26 mouse cellular contexts compared by ENCODE assay signal in the genomic region with DNA sequence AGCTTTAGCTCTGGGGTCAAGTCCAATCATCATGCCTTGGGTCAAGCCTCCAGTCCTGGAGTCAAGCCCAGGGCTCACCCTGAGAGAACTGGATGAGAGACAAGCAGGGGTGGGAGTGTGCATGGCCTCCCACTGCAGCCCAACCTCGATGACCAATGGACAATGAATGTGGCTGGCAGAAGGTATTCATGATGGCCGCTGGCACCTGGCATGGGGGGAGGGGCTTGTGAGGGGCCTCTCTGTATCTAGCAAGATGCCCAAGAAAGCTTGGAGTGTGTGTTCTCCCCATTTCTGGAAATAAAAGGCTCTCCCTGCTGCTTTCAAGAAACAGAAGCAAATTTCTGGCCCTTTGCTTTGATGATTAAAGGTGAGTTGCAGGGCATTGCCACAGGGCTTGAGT. TPM values are rescaled to one million over a fixed set of nuclear protein-coding genes. Genes with fewer than 3 reads are reported as not detected.
A peak's percentile ranks its signal among the peaks of the same experiment; 100 is the strongest.
DNase-seq lines count a peak whose midpoint lies in the region; ATAC-seq and TF ChIP-seq lines count a peak whose summit lies in the region.
"Had no signal": no experiment of that assay in that cellular context is flagged by ENCODE, and none has a peak within 500 bp of the region (broad histone marks: within the 10 kb centered on the region; RNA-seq: fewer than 3 reads in every experiment).

No protein-coding gene starts in this region.

- H3K27me3 ChIP-seq in forebrain, embryonic 15.5 days = no peaks in the 10 kb centered on the region
- no peaks in the 10 kb centered on the region for H3K27me3 ChIP-seq in forebrain, embryonic 14.5 days (replicated peaks; ENCODE audit: control insufficient read depth, insufficient read depth, low read length)
- H3K27me3 ChIP-seq in midbrain, embryonic 15.5 days (replicated peaks) = no peaks in the 10 kb centered on the region
- H3K27me3 ChIP-seq in midbrain, embryonic 10.5 days (ENCODE audit: low read depth, poor library complexity, severe bottlenecking) = no peaks in the 10 kb centered on the region
- H3K27me3 ChIP-seq: embryonic facial prominence, embryonic 13.5 days had no signal

- peaks cover 11% of the 10 kb centered on the region; the same call in 1 of the 2 replicates for H3K4me1 ChIP-seq in forebrain, embryonic 15.5 days
- H3K4me1 ChIP-seq in forebrain, embryonic 14.5 days (ENCODE audit: control insufficient read depth, insufficient read depth, low read length) = 0 out of 2 replicates have a peak, but pooled peaks cover 5% of the 10 kb centered on the region
- H3K4me1 ChIP-seq in midbrain, embryonic 15.5 days = peaks cover 12% of the 10 kb centered on the region
- H3K4me1 ChIP-seq in midbrain, embryonic 10.5 days = no peaks in the 10 kb centered on the region
- H3K4me1 ChIP-seq in cortical plate, adult 2 months (ENCODE audit: control insufficient read depth, insufficient read depth, low read length) = no peaks in the 10 kb centered on the region

- H3K4me2 ChIP-seq in forebrain, embryonic 15.5 days (replicated peaks) = no peak overlapping the region
- H3K4me2 ChIP-seq in forebrain, embryonic 14.5 days (ENCODE audit: low read length) = no peak overlapping the region
- no peak overlapping the region for H3K4me2 ChIP-seq in midbrain, embryonic 15.5 days
- H3K4me2 ChIP-seq: embryonic facial prominence, embryonic 13.5 days; heart, embryonic 11.5 days; hindbrain, embryonic 14.5 days had no signal

- H3K9me3 ChIP-seq in forebrain, embryonic 15.5 days = no peaks in the 10 kb centered on the region
- no peaks in the 10 kb centered on the region for H3K9me3 ChIP-seq in forebrain, embryonic 14.5 days (replicated peaks; ENCODE audit: control insufficient read depth, low read length)
- no peaks in the 10 kb centered on the region for H3K9me3 ChIP-seq in midbrain, embryonic 15.5 days
- H3K9me3 ChIP-seq in midbrain, embryonic 10.5 days (replicated peaks) = no peaks in the 10 kb centered on the region
- H3K9me3 ChIP-seq: embryonic facial prominence, embryonic 10.5 days; embryonic facial prominence, embryonic 13.5 days had no signal

- no peaks in the 10 kb centered on the region for H3K36me3 ChIP-seq in forebrain, embryonic 15.5 days
- H3K36me3 ChIP-seq in forebrain, embryonic 14.5 days (ENCODE audit: control insufficient read depth, insufficient read depth, low read length) = no peaks in the 10 kb centered on the region
- no peaks in the 10 kb centered on the region for H3K36me3 ChIP-seq in midbrain, embryonic 15.5 days (replicated peaks)
- H3K36me3 ChIP-seq in midbrain, embryonic 10.5 days = no peaks in the 10 kb centered on the region
- H3K36me3 ChIP-seq: embryonic facial prominence, embryonic 13.5 days had no signal

- ATAC-seq in forebrain, embryonic 15.5 days (replicated peaks) = no peak
- ATAC-seq in forebrain, embryonic 14.5 days = no peak
- peak; percentile 24; the same call in 1 of the 2 replicates for ATAC-seq in midbrain, embryonic 15.5 days (replicated peaks)
- ATAC-seq: activated CD4-positive, CD25-positive, alpha-beta regulatory T cell, adult 4 months; CD4-positive, CD25-positive, alpha-beta regulatory T cell, adult 4 months; hindbrain, postnatal 0 days; inflammation-experienced regulatory T-cells, adult 6 months had no signal

- DNase-seq in forebrain, embryonic 14.5 days (ENCODE audit: low spot score) = no peak
- no peak for DNase-seq in left cerebral cortex, adult 2 months (ENCODE audit: extremely low spot score in 1 of 2, low spot score in 2 of 2)
- no peak for DNase-seq in left cerebral cortex, adult 18-20 months (ENCODE audit: low spot score in 2 of 2)
- DNase-seq in midbrain, embryonic 10.5 days (ENCODE audit: low spot score) = no peak
- no peak for DNase-seq in gastrocnemius, adult 8-10 months (ENCODE audit: low spot score in 2 of 2)
- DNase-seq: adrenal gland, adult 8-10 months; adrenal gland, postnatal 25 days; cerebellum, adult 11-12 months; cerebellum, adult 8-10 months; embryo, embryonic 11 days; gastrocnemius, postnatal 14 days; heart, adult 11 months had no signal

- no peak for TF ChIP-seq POLR2A in cortical plate, adult 2 months (IDR thresholded peaks at IDR 0.05; ENCODE audit: extremely low read depth, insufficient read depth, low read length)

- WGBS in forebrain, embryonic 15.5 days = 74% methylated on average over 2 of the region's 2 CpGs
- WGBS in forebrain, embryonic 14.5 days = 72% methylated on average over 2 of the region's 2 CpGs
- 81% methylated on average over 2 of the region's 2 CpGs for WGBS in midbrain, embryonic 15.5 days
- WGBS in midbrain, embryonic 10.5 days = 84% methylated on average over 2 of the region's 2 CpGs

- no peak overlapping the region for H3K9ac ChIP-seq in forebrain, embryonic 15.5 days (replicated peaks)
- H3K9ac ChIP-seq in forebrain, embryonic 14.5 days (ENCODE audit: low read length) = no peak overlapping the region
- H3K9ac ChIP-seq in midbrain, embryonic 15.5 days = no peak overlapping the region
- H3K9ac ChIP-seq: embryonic facial prominence, embryonic 13.5 days; hindbrain, embryonic 14.5 days had no signal

- no peak for TF ChIP-seq CTCF in left cerebral cortex, adult 2 months (IDR thresholded peaks at IDR 0.05)
- TF ChIP-seq CTCF in cortical plate, adult 2 months (IDR thresholded peaks at IDR 0.05; ENCODE audit: extremely low read depth, insufficient read depth, low read length) = no peak

- H3K4me3 ChIP-seq in forebrain, embryonic 15.5 days = no peak overlapping the region
- no peak overlapping the region for H3K4me3 ChIP-seq in forebrain, embryonic 14.5 days (ENCODE audit: low read depth, low read length)
- H3K4me3 ChIP-seq in left cerebral cortex, adult 2 months = no peak overlapping the region
- no peak overlapping the region for H3K4me3 ChIP-seq in midbrain, embryonic 15.5 days
- H3K4me3 ChIP-seq in midbrain, embryonic 10.5 days = no peak overlapping the region
- no peak overlapping the region for H3K4me3 ChIP-seq in cortical plate, adult 2 months (ENCODE audit: insufficient read depth, low read length)
- H3K4me3 ChIP-seq: embryonic facial prominence, embryonic 10.5 days; embryonic facial prominence, embryonic 13.5 days; erythroblast, embryonic 14.5 days had no signal

- H3K27ac ChIP-seq in forebrain, embryonic 15.5 days (replicated peaks) = peak overlapping the region; percentile 43; the same call in 1 of the 2 replicates
- H3K27ac ChIP-seq in forebrain, embryonic 14.5 days (ENCODE audit: low read depth, low read length) = no peak overlapping the region
- H3K27ac ChIP-seq in left cerebral cortex, adult 2 months = peak overlapping the region; percentile 81
- no peak overlapping the region for H3K27ac ChIP-seq in midbrain, embryonic 15.5 days
- no peak overlapping the region for H3K27ac ChIP-seq in midbrain, embryonic 10.5 days (replicated peaks)
- H3K27ac ChIP-seq in cortical plate, adult 2 months (ENCODE audit: insufficient read depth, low read length) = peak overlapping the region; percentile 15
- H3K27ac ChIP-seq: embryonic facial prominence, embryonic 10.5 days; embryonic facial prominence, embryonic 13.5 days; hindbrain, embryonic 14.5 days; hindbrain, postnatal 0 days had no signal

- intact Hi-C loops in left cerebral cortex, adult 2 months (cut with DNase I) = no loop called here

RNA-seq across cellular contexts. Expression of a gene that starts 50.7 kb away (rescaled TPM):
- 25.2 and 25.6 TPM in 2 replicates for polyA plus RNA-seq in forebrain, embryonic 15.5 days (2015; fragmentation: Nextera tagmentation; extraction: Ambion mirVana)
- 11.5 and 13.1 TPM in 2 replicates for polyA plus RNA-seq in forebrain, embryonic 14.5 days (2014; fragmentation: Nextera tagmentation; extraction: Ambion mirVana)
- 10 to 100 TPM; 82.9 to 90.9 TPM for total RNA-seq in left cerebral cortex, adult 2 months (2021)
- total RNA-seq in left cerebral cortex, adult 18-20 months (2021) = 10 to 100 TPM; 76.8 to 79.4 TPM
- polyA plus RNA-seq in midbrain, embryonic 15.5 days (2015; fragmentation: Nextera tagmentation; extraction: Ambion mirVana) = 33.6 and 34.3 TPM in 2 replicates
- 9.4 and 12.2 TPM in 2 replicates for polyA plus RNA-seq in midbrain, embryonic 10.5 days (2016; fragmentation: Nextera tagmentation; extraction: Ambion mirVana)
- polyA plus RNA-seq in cortical plate, adult 2 months (2012; rRNA removed) = 45.8 and 60.3 TPM in 2 replicates
- total RNA-seq in gastrocnemius, adult 8-10 months (2022) = 1 to 10 TPM; 1.3 to 1.9 (median 1.7) TPM
- total RNA-seq: MEL had no signal
- polyA plus RNA-seq: activated CD4-positive, CD25-positive, alpha-beta regulatory T cell, adult 4 months; C2C12; CD4-positive, CD25-positive, alpha-beta regulatory T cell, adult 4 months; inflammation-experienced regulatory T-cells, adult 6 months had no signal

Comparison
In these comparisons a context has a peak if more than half of its experiments do, and no peak if none do; other contexts are left out.
1. H3K27ac ChIP-seq: peak in forebrain, embryonic 15.5 days (single experiment), left cerebral cortex, adult 2 months (single experiment) and cortical plate, adult 2 months (single experiment); none in forebrain, embryonic 14.5 days (single experiment), midbrain, embryonic 15.5 days (single experiment) and midbrain, embryonic 10.5 days (single experiment).